Mouse (Mus musculus) embryonic facial prominence, embryonic 13.5 days (tissue): ENCODE measurements around the gene Cdc42ep1. TPM values are rescaled to one million over a fixed set of nuclear protein-coding genes. Genes with fewer than 3 reads are reported as not detected.

ENCODE experiments used
- ATAC-seq: fragments of 200-750 bp; cut with Nextera tagmentation; 2 replicates; pipeline ENCODE4 v1.8.0; 2017; ENCODE audit warnings: low read depth; ENCODE audit not compliant: insufficient number of reproducible peaks, insufficient read depth, low FRiP score, low TSS enrichment
- H3K27ac ChIP-seq: fragments of 300-500 bp; sonication (generic); 2 replicates; pipeline ENCODE4 v1.5.1; 2015; ENCODE audit warnings: moderate library complexity, mild to moderate bottlenecking, inconsistent platforms
- H3K27me3 ChIP-seq: fragments of 300-500 bp; sonication (generic); 2 replicates; pipeline ENCODE4 v1.6.1; 2015; ENCODE audit warnings: mild to moderate bottlenecking, inconsistent platforms
- H3K36me3 ChIP-seq: fragments of 300-500 bp; sonication (generic); 2 replicates; pipeline ENCODE4 v1.6.1; 2015; ENCODE audit warnings: mild to moderate bottlenecking, inconsistent platforms
- H3K4me1 ChIP-seq: fragments of 300-500 bp; sonication (generic); 2 replicates; pipeline ENCODE4 v1.6.1; 2015; ENCODE audit warnings: inconsistent platforms
- H3K4me2 ChIP-seq: fragments of 300-500 bp; sonication (generic); 2 replicates; pipeline ENCODE4 v1.6.1; 2015; ENCODE audit warnings: moderate library complexity, mild to moderate bottlenecking, inconsistent platforms
- H3K4me3 ChIP-seq: fragments of 300-500 bp; sonication (generic); 2 replicates; pipeline ENCODE4 v1.5.1; 2015; ENCODE audit warnings: mild to moderate bottlenecking, inconsistent platforms
- H3K9ac ChIP-seq: fragments of 300-500 bp; sonication (generic); 2 replicates; pipeline ENCODE4 v1.6.1; 2015; ENCODE audit warnings: mild to moderate bottlenecking, inconsistent platforms
- H3K9me3 ChIP-seq: fragments of 300-500 bp; sonication (generic); 2 replicates; pipeline ENCODE4 v1.6.1; 2016; ENCODE audit warnings: inconsistent platforms
- WGBS: fragments of 180-500 bp; shearing (Covaris S2); methylation state at CpG from one replicate; pipeline ENCODE4 v1.1.7; 2015; ENCODE audit warnings: mixed read lengths; 5-methylcytosine and 5-hydroxymethylcytosine counted together
- polyA plus RNA-seq: library from polyadenylated mRNA; unstranded; fragments of >200 nt; fragmentation: Nextera tagmentation; extraction: Ambion mirVana; gene quantifications from 2 replicates; pipeline ENCODE4 v1.2.1, GENCODE M21; 2015

Cdc42ep1 gene
- polyA plus RNA-seq, 1 experiment from 2014 or later, result 28.6 TPM

GRCm38 (mm10) chr15:78850944-78851343, 8.5 kb downstream of the Cdc42ep1 start:
- no peak overlapping the region for H3K4me3 ChIP-seq
- H3K36me3 ChIP-seq, result peaks cover 19% of the 10 kb centered on the region
- no peak for ATAC-seq
- H3K27me3 ChIP-seq, result no peaks in the 10 kb centered on the region
- H3K4me2 ChIP-seq, result no peak overlapping the region
- no peak overlapping the region for H3K27ac ChIP-seq
- peaks cover 9% of the 10 kb centered on the region for H3K4me1 ChIP-seq
- H3K9ac ChIP-seq, result no peak overlapping the region
- 65% methylated on average over 6 of the region's 6 CpGs for WGBS
- H3K9me3 ChIP-seq, result no peaks in the 10 kb centered on the region

GRCm38 (mm10) chr15:78851505-78852153, 9.2 kb downstream of the Cdc42ep1 start:
- Histone ChIP-seq H3K4me3 (no peak overlapping the region), H3K27me3 (no peaks in the 10 kb centered on the region), H3K4me2 (peak overlapping the region; percentile 27; the same call in 1 of the 2 replicates), H3K36me3 (peaks cover 19% of the 10 kb centered on the region), H3K9ac (no peak overlapping the region), H3K27ac (no peak overlapping the region), H3K9me3 (no peaks in the 10 kb centered on the region), H3K4me1 (peaks cover 4% of the 10 kb centered on the region)
- WGBS, result 11% methylated on average over 13 of the region's 13 CpGs
- ATAC-seq, result peak; percentile 70

GRCm38 (mm10) chr15:78855303-78855965, 13.0 kb downstream of the Cdc42ep1 start, which contains the start of gene Lgals2:
TSS of gene Lgals2 (minus strand) at chr15:78855529.
- Histone ChIP-seq H3K4me2 (no peak within 1 kb of the TSS), H3K36me3 (no peaks in the 10 kb centered on the region), H3K4me1 (peaks cover 12% of the 10 kb centered on the region), H3K27me3 (no peaks in the 10 kb centered on the region), H3K9me3 (no peaks in the 10 kb centered on the region), H3K9ac (no peak within 1 kb of the TSS), H3K27ac (no peak within 1 kb of the TSS), H3K4me3 (no peak within 1 kb of the TSS)
- WGBS, result 68% methylated on average over 8 of the region's 8 CpGs
- no peak for ATAC-seq

- H3K27ac ChIP-seq, result no peak overlapping the region
- WGBS, result 85% methylated on average over 7 of the region's 7 CpGs
- H3K4me2 ChIP-seq, result no peak overlapping the region
- no peaks in the 10 kb centered on the region for H3K27me3 ChIP-seq
- peaks cover 7% of the 10 kb centered on the region; the same call in 1 of the 2 replicates for H3K4me1 ChIP-seq
- no peak overlapping the region for H3K4me3 ChIP-seq
- no peak for ATAC-seq
- H3K9me3 ChIP-seq, result no peaks in the 10 kb centered on the region
- H3K9ac ChIP-seq, result no peak overlapping the region
- H3K36me3 ChIP-seq, result no peaks in the 10 kb centered on the region
Measured at GRCm38 (mm10) chr15:78857009-78857408, 14.6 kb downstream of the Cdc42ep1 start.

- no peak overlapping the region for H3K4me3 ChIP-seq
- no peak overlapping the region for H3K27ac ChIP-seq
- ATAC-seq, result no peak
Measured at GRCm38 (mm10) chr15:78859311-78859710, 16.9 kb downstream of the Cdc42ep1 start.

GRCm38 (mm10) chr15:78859714-78860113, 17.3 kb downstream of the Cdc42ep1 start:
- no peak for ATAC-seq
- Histone ChIP-seq H3K27me3 (no peaks in the 10 kb centered on the region), H3K27ac (no peak overlapping the region), H3K4me3 (no peak overlapping the region), H3K9me3 (no peaks in the 10 kb centered on the region), H3K4me1 (peaks cover 15% of the 10 kb centered on the region), H3K9ac (no peak overlapping the region), H3K4me2 (no peak overlapping the region), H3K36me3 (no peaks in the 10 kb centered on the region)
- 60% methylated on average over 6 of the region's 6 CpGs for WGBS

More at GRCm38 (mm10) chr15:78859311-78859710, 16.9 kb downstream of the Cdc42ep1 start:
- H3K9ac ChIP-seq, result no peak overlapping the region
- whole genome bisulfite sequencing, result 70% methylated on average over 4 of the region's 4 CpGs
- no peak overlapping the region for H3K4me2 ChIP-seq
- H3K36me3 ChIP-seq, result no peaks in the 10 kb centered on the region
- peaks cover 15% of the 10 kb centered on the region for H3K4me1 ChIP-seq
- no peaks in the 10 kb centered on the region for H3K9me3 ChIP-seq
- H3K27me3 ChIP-seq, result no peaks in the 10 kb centered on the region

GRCm38 (mm10) chr15:78862280-78862679, 19.9 kb downstream of the Cdc42ep1 start:
- Histone ChIP-seq H3K9ac (no peak overlapping the region), H3K27ac (no peak overlapping the region), H3K36me3 (no peaks in the 10 kb centered on the region), H3K4me3 (no peak overlapping the region), H3K4me1 (peaks cover 15% of the 10 kb centered on the region), H3K9me3 (no peaks in the 10 kb centered on the region), H3K4me2 (no peak overlapping the region), H3K27me3 (no peaks in the 10 kb centered on the region)
- ATAC-seq, result no peak
- 84% methylated on average over 5 of the region's 5 CpGs for WGBS

- Histone ChIP-seq H3K27me3 (no peaks in the 10 kb centered on the region), H3K9me3 (no peaks in the 10 kb centered on the region)
Measured at GRCm38 (mm10) chr15:78863154-78863553, 20.7 kb downstream of the Cdc42ep1 start.

GRCm38 (mm10) chr15:78863852-78864253, 21.4 kb downstream of the Cdc42ep1 start:
- Histone ChIP-seq H3K4me2 (no peak overlapping the region), H3K9ac (peak overlapping the region; percentile 54; the same call in 1 of the 2 replicates), H3K36me3 (no peaks in the 10 kb centered on the region), H3K4me3 (no peak overlapping the region), H3K4me1 (peaks cover 22% of the 10 kb centered on the region), H3K27me3 (no peaks in the 10 kb centered on the region), H3K27ac (peak overlapping the region; percentile 44), H3K9me3 (no peaks in the 10 kb centered on the region)
- no peak for ATAC-seq
- WGBS, result 42% methylated on average over 13 of the region's 13 CpGs

More at GRCm38 (mm10) chr15:78863154-78863553, 20.7 kb downstream of the Cdc42ep1 start:
- no peak overlapping the region for H3K4me3 ChIP-seq
- no peaks in the 10 kb centered on the region for H3K36me3 ChIP-seq
- no peak overlapping the region for H3K4me2 ChIP-seq
- no peak for ATAC-seq
- WGBS, result 73% methylated on average over 2 of the region's 2 CpGs
- H3K4me1 ChIP-seq, result peaks cover 15% of the 10 kb centered on the region
- no peak overlapping the region for H3K9ac ChIP-seq
- H3K27ac ChIP-seq, result no peak overlapping the region; the same call in 1 of the 2 replicates

- peak overlapping the region; percentile 5; the same call in 1 of the 2 replicates for H3K4me2 ChIP-seq
- no peak for ATAC-seq
- H3K27me3 ChIP-seq, result no peaks in the 10 kb centered on the region
- peaks cover 26% of the 10 kb centered on the region for H3K4me1 ChIP-seq
- H3K27ac ChIP-seq, result peak overlapping the region; percentile 79
- 0 out of 2 replicates have a peak overlapping the region, but pooled peaks have one; percentile 1 for H3K9ac ChIP-seq
- no peaks in the 10 kb centered on the region for H3K9me3 ChIP-seq
- H3K36me3 ChIP-seq, result no peaks in the 10 kb centered on the region
- WGBS, result 6% methylated on average over 9 of the region's 9 CpGs
- no peak overlapping the region for H3K4me3 ChIP-seq
Measured at GRCm38 (mm10) chr15:78868398-78868797, 26.0 kb downstream of the Cdc42ep1 start.

- peak overlapping the region; percentile 79 for H3K27ac ChIP-seq
- H3K9ac ChIP-seq, result 0 out of 2 replicates have a peak overlapping the region, but pooled peaks have one; percentile 1
- H3K36me3 ChIP-seq, result no peaks in the 10 kb centered on the region
- H3K4me1 ChIP-seq, result peaks cover 21% of the 10 kb centered on the region
- H3K4me2 ChIP-seq, result peak overlapping the region; percentile 5; the same call in 1 of the 2 replicates
- WGBS, result 49% methylated on average over 7 of the region's 7 CpGs
- H3K27me3 ChIP-seq, result no peaks in the 10 kb centered on the region
- H3K4me3 ChIP-seq, result no peak overlapping the region
- H3K9me3 ChIP-seq, result no peaks in the 10 kb centered on the region
- ATAC-seq, result no peak
Measured at GRCm38 (mm10) chr15:78868826-78869233, 26.4 kb downstream of the Cdc42ep1 start.

- ATAC-seq, result no peak
- 30% methylated on average over 6 of the region's 6 CpGs for WGBS
- Histone ChIP-seq H3K9ac (no peak overlapping the region), H3K4me2 (no peak overlapping the region), H3K36me3 (no peaks in the 10 kb centered on the region), H3K4me3 (no peak overlapping the region), H3K9me3 (no peaks in the 10 kb centered on the region), H3K4me1 (peaks cover 18% of the 10 kb centered on the region), H3K27ac (no peak overlapping the region), H3K27me3 (no peaks in the 10 kb centered on the region)
Measured at GRCm38 (mm10) chr15:78869775-78870174, 27.4 kb downstream of the Cdc42ep1 start.
